13 mouse cellular contexts compared by ENCODE assay signal in genomic region chr16:33735791-33736190, GRCm38 (mm10). TPM values are rescaled to one million over a fixed set of nuclear protein-coding genes. Genes with fewer than 3 reads are reported as not detected.
DNase-seq lines count a peak whose midpoint lies in the region; ATAC-seq and TF ChIP-seq lines count a peak whose summit lies in the region.
"Had no signal": no experiment of that assay in that cellular context is flagged by ENCODE, and none has a peak within 500 bp of the region (broad histone marks: within the 10 kb centered on the region; RNA-seq: fewer than 3 reads in every experiment).

No protein-coding gene starts in this region.

- peaks cover 52% of the 10 kb centered on the region for H3K4me1 ChIP-seq in hindbrain, embryonic 12.5 days
- peaks cover 24% of the 10 kb centered on the region for H3K4me1 ChIP-seq in hindbrain, embryonic 14.5 days (replicated peaks; ENCODE audit: control insufficient read depth, insufficient read depth, low read length)
- peaks cover 89% of the 10 kb centered on the region for H3K4me1 ChIP-seq in forebrain, embryonic 15.5 days
- no peaks in the 10 kb centered on the region; the same call in 1 of the 2 replicates for H3K4me1 ChIP-seq in midbrain, postnatal 0 days (ENCODE audit: insufficient read depth, low read length)

- no peak overlapping the region for H3K4me3 ChIP-seq in hindbrain, embryonic 12.5 days
- no peak overlapping the region for H3K4me3 ChIP-seq in hindbrain, embryonic 14.5 days (replicated peaks; ENCODE audit: low read length)
- no peak overlapping the region for H3K4me3 ChIP-seq in forebrain, embryonic 15.5 days
- no peak overlapping the region for H3K4me3 ChIP-seq in midbrain, postnatal 0 days (ENCODE audit: low read depth, low read length)
- H3K4me3 ChIP-seq: heart, embryonic 12.5 days; kidney, embryonic 15.5 days had no signal

- H3K9ac ChIP-seq in hindbrain, embryonic 12.5 days, result no peak overlapping the region
- H3K9ac ChIP-seq in hindbrain, embryonic 14.5 days, result no peak overlapping the region
- no peak overlapping the region for H3K9ac ChIP-seq in forebrain, embryonic 15.5 days (replicated peaks)
- H3K9ac ChIP-seq in midbrain, postnatal 0 days (replicated peaks; ENCODE audit: low read length, poor library complexity, severe bottlenecking), result no peak overlapping the region
- H3K9ac ChIP-seq: heart, embryonic 12.5 days; kidney, embryonic 15.5 days had no signal

- no peaks in the 10 kb centered on the region for H3K36me3 ChIP-seq in hindbrain, embryonic 12.5 days
- H3K36me3 ChIP-seq in hindbrain, embryonic 14.5 days (replicated peaks; ENCODE audit: control insufficient read depth, insufficient read depth), result no peaks in the 10 kb centered on the region
- H3K36me3 ChIP-seq in forebrain, embryonic 15.5 days, result 0 out of 2 replicates have a peak, but pooled peaks cover 4% of the 10 kb centered on the region
- H3K36me3 ChIP-seq in midbrain, postnatal 0 days (ENCODE audit: insufficient read depth, low read length), result no peaks in the 10 kb centered on the region

- no peaks in the 10 kb centered on the region for H3K27me3 ChIP-seq in hindbrain, embryonic 12.5 days
- no peaks in the 10 kb centered on the region for H3K27me3 ChIP-seq in hindbrain, embryonic 14.5 days (ENCODE audit: control insufficient read depth, insufficient read depth, low read length)
- H3K27me3 ChIP-seq in forebrain, embryonic 15.5 days, result no peaks in the 10 kb centered on the region
- no peaks in the 10 kb centered on the region for H3K27me3 ChIP-seq in midbrain, postnatal 0 days (ENCODE audit: insufficient read depth, low read length)
- H3K27me3 ChIP-seq: heart, embryonic 12.5 days; kidney, embryonic 15.5 days had no signal

- no peak for DNase-seq in hindbrain, embryonic 14.5 days (ENCODE audit: low spot score)
- peak; percentile 74 for DNase-seq in brain, adult 2 months (ENCODE audit: low read depth, low spot score)
- peak; percentile 61 for DNase-seq in midbrain, postnatal 0 days (ENCODE audit: low spot score)
- DNase-seq in testis, postnatal 10 days (ENCODE audit: low spot score), result no peak
- DNase-seq in kidney, postnatal 14 days, result no peak
- DNase-seq: embryo, embryonic 11 days; gastrocnemius, postnatal 10 days; right cerebral cortex, adult 18-20 months; thymus, adult 2 months had no signal

- peak overlapping the region; percentile 79; the same call in 1 of the 2 replicates for H3K27ac ChIP-seq in hindbrain, embryonic 12.5 days
- no peak overlapping the region for H3K27ac ChIP-seq in hindbrain, embryonic 14.5 days
- H3K27ac ChIP-seq in forebrain, embryonic 15.5 days (replicated peaks), result peak overlapping the region; percentile 91
- no peak overlapping the region for H3K27ac ChIP-seq in midbrain, postnatal 0 days (ENCODE audit: low read depth, low read length)
- H3K27ac ChIP-seq: kidney, embryonic 15.5 days had no signal

- H3K9me3 ChIP-seq in hindbrain, embryonic 12.5 days (replicated peaks), result no peaks in the 10 kb centered on the region
- no peaks in the 10 kb centered on the region for H3K9me3 ChIP-seq in hindbrain, embryonic 14.5 days (ENCODE audit: control insufficient read depth, low read length)
- H3K9me3 ChIP-seq in forebrain, embryonic 15.5 days, result no peaks in the 10 kb centered on the region
- H3K9me3 ChIP-seq in midbrain, postnatal 0 days (ENCODE audit: low read length), result no peaks in the 10 kb centered on the region
- H3K9me3 ChIP-seq: heart, embryonic 12.5 days; kidney, embryonic 15.5 days had no signal

- no peak for ATAC-seq in hindbrain, embryonic 12.5 days (ENCODE audit: low FRiP score)
- ATAC-seq in hindbrain, embryonic 14.5 days (ENCODE audit: low FRiP score), result no peak
- ATAC-seq in forebrain, embryonic 15.5 days (replicated peaks), result no peak
- ATAC-seq in midbrain, postnatal 0 days (ENCODE audit: low FRiP score), result no peak

- WGBS in hindbrain, embryonic 12.5 days, result 57% methylated on average over 5 of the region's 5 CpGs
- WGBS in hindbrain, embryonic 14.5 days, result 47% methylated on average over 5 of the region's 5 CpGs
- 31% methylated on average over 5 of the region's 5 CpGs for WGBS in forebrain, embryonic 15.5 days
- 50% methylated on average over 5 of the region's 5 CpGs for WGBS in midbrain, postnatal 0 days

- H3K4me2 ChIP-seq in hindbrain, embryonic 12.5 days (replicated peaks), result no peak overlapping the region
- no peak overlapping the region for H3K4me2 ChIP-seq in hindbrain, embryonic 14.5 days (replicated peaks)
- no peak overlapping the region for H3K4me2 ChIP-seq in forebrain, embryonic 15.5 days (replicated peaks)
- H3K4me2 ChIP-seq in midbrain, postnatal 0 days (ENCODE audit: low read depth, low read length, poor library complexity, severe bottlenecking), result no peak overlapping the region
- H3K4me2 ChIP-seq: heart, embryonic 12.5 days; kidney, embryonic 15.5 days had no signal

- TF ChIP-seq CTCF in midbrain, postnatal 0 days (IDR thresholded peaks at IDR 0.05), result no peak

RNA-seq across cellular contexts. Expression of gene Heg1, which starts 51.6 kb away (rescaled TPM):
- polyA plus RNA-seq in hindbrain, embryonic 12.5 days (2016; fragmentation: Nextera tagmentation; extraction: Ambion mirVana), result 21.3 and 22.9 TPM in 2 replicates
- 10.7 and 11.2 TPM in 2 replicates for polyA plus RNA-seq in hindbrain, embryonic 14.5 days (2014; fragmentation: Nextera tagmentation; extraction: Ambion mirVana)
- 20.3 and 22.4 TPM in 2 replicates for polyA plus RNA-seq in forebrain, embryonic 15.5 days (2015; fragmentation: Nextera tagmentation; extraction: Ambion mirVana)
- total RNA-seq in midbrain, postnatal 0 days (2014; rRNA removed), result 19.5 and 22.4 TPM in 2 replicates
- polyA plus RNA-seq in midbrain, postnatal 0 days (2015; fragmentation: Nextera tagmentation; extraction: Ambion mirVana), result 6.2 and 7.2 TPM in 2 replicates

RNA-seq across cellular contexts. Expression of gene Muc13, which starts 58.0 kb away (rescaled TPM):
- polyA plus RNA-seq in hindbrain, embryonic 12.5 days (2016; fragmentation: Nextera tagmentation; extraction: Ambion mirVana), result 0.12 TPM in 1 of 2 replicates, not detected in the other
- polyA plus RNA-seq in hindbrain, embryonic 14.5 days (2014; fragmentation: Nextera tagmentation; extraction: Ambion mirVana), result not detected in 2 replicates
- not detected in 2 replicates for polyA plus RNA-seq in forebrain, embryonic 15.5 days (2015; fragmentation: Nextera tagmentation; extraction: Ambion mirVana)
- 0.05 TPM in 1 of 2 replicates, not detected in the other for total RNA-seq in midbrain, postnatal 0 days (2014; rRNA removed)
- polyA plus RNA-seq in midbrain, postnatal 0 days (2015; fragmentation: Nextera tagmentation; extraction: Ambion mirVana), result not detected in 2 replicates

Comparison
In these comparisons a context has a peak if more than half of its experiments do, and no peak if none do; other contexts are left out.
1. H3K27ac ChIP-seq: peak in hindbrain, embryonic 12.5 days (single experiment) and forebrain, embryonic 15.5 days (single experiment); none in hindbrain, embryonic 14.5 days (single experiment) and midbrain, postnatal 0 days (single experiment).
2. DNase-seq: peak in brain, adult 2 months (single experiment) and midbrain, postnatal 0 days (single experiment); none in hindbrain, embryonic 14.5 days (single experiment), testis, postnatal 10 days (single experiment) and kidney, postnatal 14 days (single experiment).